Mouse (Mus musculus): ENCODE measurements around the gene Hoxa11. TPM values are rescaled to one million over a fixed set of nuclear protein-coding genes. Genes with fewer than 3 reads are reported as not detected.

Hoxa11 gene
- polyA plus RNA-seq, 1 experiment from 2014 or later: 0.09 TPM

GRCm38 (mm10) chr6:52219234-52219942, 26.2 kb downstream of the Hoxa11 start:
- Histone ChIP-seq H3K9ac (replicated peaks; ENCODE audit: low read depth, low read length) (peak overlapping the region; percentile 98), H3K9me3 (ENCODE audit: control insufficient read depth, low read length) (no peaks in the 10 kb centered on the region), H3K36me3 (ENCODE audit: control insufficient read depth, insufficient read depth, low read length) (no peaks in the 10 kb centered on the region), H3K4me2 (ENCODE audit: low read depth, low read length) (peak overlapping the region; percentile 99), H3K4me3 (ENCODE audit: low read depth, low read length) (peak overlapping the region; percentile 88), H3K27me3 (ENCODE audit: control insufficient read depth, insufficient read depth, low read length) (no peaks in the 10 kb centered on the region), H3K27ac (ENCODE audit: low read depth, low read length) (peak overlapping the region; percentile 99), H3K4me1 (ENCODE audit: control insufficient read depth, insufficient read depth, low read length) (peaks cover 33% of the 10 kb centered on the region)
- 13% methylated on average over 9 of the region's 9 CpGs for WGBS
- no peak for ATAC-seq (ENCODE audit: low read depth)

GRCm38 (mm10) chr6:52218643-52219215, 26.9 kb downstream of the Hoxa11 start:
- H3K9ac ChIP-seq (replicated peaks; ENCODE audit: low read depth, low read length): peak overlapping the region; percentile 98
- H3K27me3 ChIP-seq (ENCODE audit: control insufficient read depth, insufficient read depth, low read length): no peaks in the 10 kb centered on the region
- peak overlapping the region; percentile 99 for H3K4me2 ChIP-seq (ENCODE audit: low read depth, low read length)
- 3% methylated on average over 14 of the region's 14 CpGs for WGBS
- H3K9me3 ChIP-seq (ENCODE audit: control insufficient read depth, low read length): no peaks in the 10 kb centered on the region
- H3K36me3 ChIP-seq (ENCODE audit: control insufficient read depth, insufficient read depth, low read length): no peaks in the 10 kb centered on the region
- ATAC-seq (ENCODE audit: low read depth): no peak
- peaks cover 36% of the 10 kb centered on the region for H3K4me1 ChIP-seq (ENCODE audit: control insufficient read depth, insufficient read depth, low read length)
- peak overlapping the region; percentile 99 for H3K27ac ChIP-seq (ENCODE audit: low read depth, low read length)
- peak overlapping the region; percentile 88 for H3K4me3 ChIP-seq (ENCODE audit: low read depth, low read length)

- Histone ChIP-seq H3K4me3 (ENCODE audit: low read depth, low read length) (peak overlapping the region; percentile 88), H3K9ac (replicated peaks; ENCODE audit: low read depth, low read length) (peak overlapping the region; percentile 98), H3K9me3 (ENCODE audit: control insufficient read depth, low read length) (no peaks in the 10 kb centered on the region), H3K36me3 (ENCODE audit: control insufficient read depth, insufficient read depth, low read length) (no peaks in the 10 kb centered on the region), H3K27me3 (ENCODE audit: control insufficient read depth, insufficient read depth, low read length) (no peaks in the 10 kb centered on the region), H3K4me2 (ENCODE audit: low read depth, low read length) (peak overlapping the region; percentile 99), H3K4me1 (ENCODE audit: control insufficient read depth, insufficient read depth, low read length) (peaks cover 36% of the 10 kb centered on the region), H3K27ac (ENCODE audit: low read depth, low read length) (peak overlapping the region; percentile 99)
- WGBS: 3% methylated on average over 23 of the region's 23 CpGs
- no peak for ATAC-seq (ENCODE audit: low read depth)
These were observed 27.5 kb downstream of the Hoxa11 start for GRCm38 (mm10) chr6:52217895-52218642.

- H3K36me3 ChIP-seq (ENCODE audit: control insufficient read depth, insufficient read depth, low read length): no peaks in the 10 kb centered on the region
- under 1% methylated on average over 24 of the region's 25 CpGs for WGBS
- peak; percentile 79 for ATAC-seq (ENCODE audit: low read depth)
- peak overlapping the region; percentile 88 for H3K4me3 ChIP-seq (ENCODE audit: low read depth, low read length)
- peak overlapping the region; percentile 99 for H3K4me2 ChIP-seq (ENCODE audit: low read depth, low read length)
- peak overlapping the region; percentile 98 for H3K9ac ChIP-seq (replicated peaks; ENCODE audit: low read depth, low read length)
- no peaks in the 10 kb centered on the region for H3K27me3 ChIP-seq (ENCODE audit: control insufficient read depth, insufficient read depth, low read length)
- H3K4me1 ChIP-seq (ENCODE audit: control insufficient read depth, insufficient read depth, low read length): peaks cover 36% of the 10 kb centered on the region
- H3K27ac ChIP-seq (ENCODE audit: low read depth, low read length): peak overlapping the region; percentile 99
- no peaks in the 10 kb centered on the region for H3K9me3 ChIP-seq (ENCODE audit: control insufficient read depth, low read length)
These were observed 28.2 kb downstream of the Hoxa11 start for GRCm38 (mm10) chr6:52217459-52217768.

GRCm38 (mm10) chr6:52216691-52217458, 28.7 kb downstream of the Hoxa11 start:
- H3K4me1 ChIP-seq (ENCODE audit: control insufficient read depth, insufficient read depth, low read length): peaks cover 36% of the 10 kb centered on the region
- no peaks in the 10 kb centered on the region for H3K9me3 ChIP-seq (ENCODE audit: control insufficient read depth, low read length)
- H3K9ac ChIP-seq (replicated peaks; ENCODE audit: low read depth, low read length): peak overlapping the region; percentile 98
- no peaks in the 10 kb centered on the region for H3K27me3 ChIP-seq (ENCODE audit: control insufficient read depth, insufficient read depth, low read length)
- WGBS: under 1% methylated on average over 60 of the region's 60 CpGs
- peak overlapping the region; percentile 88 for H3K4me3 ChIP-seq (ENCODE audit: low read depth, low read length)
- peak overlapping the region; percentile 99 for H3K27ac ChIP-seq (ENCODE audit: low read depth, low read length)
- peak overlapping the region; percentile 99 for H3K4me2 ChIP-seq (ENCODE audit: low read depth, low read length)
- peak; percentile 15 for ATAC-seq (ENCODE audit: low read depth)
- H3K36me3 ChIP-seq (ENCODE audit: control insufficient read depth, insufficient read depth, low read length): no peaks in the 10 kb centered on the region

- peak overlapping the region; percentile 88 for H3K4me3 ChIP-seq (ENCODE audit: low read depth, low read length)
- H3K4me2 ChIP-seq (ENCODE audit: low read depth, low read length): peak overlapping the region; percentile 99
- no peak for ATAC-seq (ENCODE audit: low read depth)
- under 1% methylated on average over 30 of the region's 30 CpGs for WGBS
- no peaks in the 10 kb centered on the region for H3K36me3 ChIP-seq (ENCODE audit: control insufficient read depth, insufficient read depth, low read length)
- peaks cover 36% of the 10 kb centered on the region for H3K4me1 ChIP-seq (ENCODE audit: control insufficient read depth, insufficient read depth, low read length)
- H3K9me3 ChIP-seq (ENCODE audit: control insufficient read depth, low read length): no peaks in the 10 kb centered on the region
- peak overlapping the region; percentile 99 for H3K27ac ChIP-seq (ENCODE audit: low read depth, low read length)
- H3K27me3 ChIP-seq (ENCODE audit: control insufficient read depth, insufficient read depth, low read length): no peaks in the 10 kb centered on the region
- peak overlapping the region; percentile 98 for H3K9ac ChIP-seq (replicated peaks; ENCODE audit: low read depth, low read length)
These were observed 29.7 kb downstream of the Hoxa11 start for GRCm38 (mm10) chr6:52215771-52216535.

- ATAC-seq (ENCODE audit: low read depth): no peak
- Histone ChIP-seq H3K27ac (ENCODE audit: low read depth, low read length) (peak overlapping the region; percentile 99), H3K4me2 (ENCODE audit: low read depth, low read length) (peak overlapping the region; percentile 99), H3K27me3 (ENCODE audit: control insufficient read depth, insufficient read depth, low read length) (no peaks in the 10 kb centered on the region), H3K9ac (replicated peaks; ENCODE audit: low read depth, low read length) (peak overlapping the region; percentile 98), H3K4me3 (ENCODE audit: low read depth, low read length) (peak overlapping the region; percentile 88), H3K9me3 (ENCODE audit: control insufficient read depth, low read length) (no peaks in the 10 kb centered on the region), H3K36me3 (ENCODE audit: control insufficient read depth, insufficient read depth, low read length) (no peaks in the 10 kb centered on the region), H3K4me1 (ENCODE audit: control insufficient read depth, insufficient read depth, low read length) (peaks cover 36% of the 10 kb centered on the region)
- WGBS: 6% methylated on average over 3 of the region's 3 CpGs
These were observed 30.5 kb downstream of the Hoxa11 start for GRCm38 (mm10) chr6:52215070-52215469.

GRCm38 (mm10) chr6:52214271-52214670, 31.3 kb downstream of the Hoxa11 start:
- peak overlapping the region; percentile 98 for H3K9ac ChIP-seq (replicated peaks; ENCODE audit: low read depth, low read length)
- no peak for ATAC-seq (ENCODE audit: low read depth)
- H3K27ac ChIP-seq (ENCODE audit: low read depth, low read length): peak overlapping the region; percentile 99
- H3K4me1 ChIP-seq (ENCODE audit: control insufficient read depth, insufficient read depth, low read length): peaks cover 35% of the 10 kb centered on the region
- peak overlapping the region; percentile 88 for H3K4me3 ChIP-seq (ENCODE audit: low read depth, low read length)
- no peaks in the 10 kb centered on the region for H3K27me3 ChIP-seq (ENCODE audit: control insufficient read depth, insufficient read depth, low read length)
- peak overlapping the region; percentile 99 for H3K4me2 ChIP-seq (ENCODE audit: low read depth, low read length)
- WGBS: 11% methylated on average over 5 of the region's 5 CpGs
- H3K9me3 ChIP-seq (ENCODE audit: control insufficient read depth, low read length): no peaks in the 10 kb centered on the region
- no peaks in the 10 kb centered on the region for H3K36me3 ChIP-seq (ENCODE audit: control insufficient read depth, insufficient read depth, low read length)

Measured in neural tube, embryonic 14.5 days (tissue).